Mouse (Mus musculus) MEL (cell line): ENCODE measurements around the gene Gpr146. TPM values are rescaled to one million over a fixed set of nuclear protein-coding genes. Genes with fewer than 3 reads are reported as not detected.

ENCODE experiments used
- DNase-seq: peaks from one replicate; pipeline ENCODE4 v3.0.0; 2011; ENCODE audit warnings: low read depth, low spot score
- H3K27ac ChIP-seq: 2 replicates; pipeline ENCODE4 v1.5.1; 2012; ENCODE audit warnings: low read depth, mild to moderate bottlenecking, control low read depth, low read length, moderate library complexity; ENCODE audit not compliant: control insufficient read depth
- H3K27me3 ChIP-seq, 2 experiments: fragments of 150-350 bp in 1 of 2; sonication (generic) in 1 of 2; 2 replicates each; pipeline ENCODE4 v1.6.1; 2012; ENCODE audit warnings: low read length in 2 of 2, mild to moderate bottlenecking in 2 of 2, improper control_type of control experiment in 1 of 2, moderate library complexity in 1 of 2; ENCODE audit not compliant: insufficient read depth in 2 of 2, control insufficient read depth in 1 of 2
- H3K36me3 ChIP-seq, 2 experiments: 2 replicates each; pipeline ENCODE4 v1.6.1; 2012 to 2014; ENCODE audit warnings: low read length in 2 of 2, improper control_type of control experiment in 1 of 2, inconsistent platforms in 1 of 2, mild to moderate bottlenecking in 1 of 2; ENCODE audit not compliant: insufficient read depth in 2 of 2, control insufficient read depth in 1 of 2
- H3K4me1 ChIP-seq, 2 experiments: fragments of 150-350 bp in 1 of 2; sonication (generic) in 1 of 2; 2 replicates each; pipeline ENCODE4 v1.6.1; 2012; ENCODE audit warnings: low read length in 2 of 2, improper control_type of control experiment in 1 of 2, mild to moderate bottlenecking in 1 of 2; ENCODE audit not compliant: insufficient read depth in 2 of 2, control insufficient read depth in 1 of 2
- H3K4me3 ChIP-seq, 2 experiments: fragments of 150-350 bp in 1 of 2; sonication (generic) in 1 of 2; 2 replicates each; pipeline ENCODE4 v1.5.1; 2012; ENCODE audit warnings: low read depth in 2 of 2, low read length in 2 of 2, mild to moderate bottlenecking in 2 of 2, moderate library complexity in 2 of 2, control low read depth in 1 of 2, improper control_type of control experiment in 1 of 2; ENCODE audit not compliant: control insufficient read depth in 1 of 2, insufficient read depth in 1 of 2
- H3K79me2 ChIP-seq: 2 replicates; pipeline ENCODE4 v1.6.1; 2012; ENCODE audit warnings: mild to moderate bottlenecking, low read length, moderate library complexity; ENCODE audit not compliant: control insufficient read depth, poor library complexity, insufficient read depth
- H3K9ac ChIP-seq: 2 replicates; pipeline ENCODE4 v1.6.1; 2012; ENCODE audit warnings: low read depth, mild to moderate bottlenecking, control low read depth, low read length, moderate library complexity; ENCODE audit not compliant: control insufficient read depth, poor library complexity, severe bottlenecking
- H3K9me3 ChIP-seq: fragments of 150-350 bp; sonication (generic); replicated peaks from 2 replicates; pipeline ENCODE4 v1.6.1; 2012; ENCODE audit warnings: mild to moderate bottlenecking, low read length, improper control_type of control experiment, moderate library complexity; ENCODE audit not compliant: insufficient read depth
- CHD1 ChIP-seq: IDR thresholded peaks from 2 replicates; pipeline ENCODE4 v1.6.1; 2012; ENCODE audit warnings: low read depth, mild to moderate bottlenecking, inconsistent platforms, low read length, improper control_type of control experiment
- CTCF ChIP-seq, 3 experiments: IDR thresholded peaks in 2 of 3; conservative IDR thresholded peaks in 1 of 3; 2 replicates each; pipeline ENCODE4 v1.5.1; 2011 to 2012; ENCODE audit warnings: low read length in 3 of 3, low read depth in 2 of 3, mild to moderate bottlenecking in 2 of 3, improper control_type of control experiment in 1 of 3, inconsistent platforms in 1 of 3, mixed read lengths in 1 of 3, moderate library complexity in 1 of 3; ENCODE audit not compliant: control insufficient read depth in 1 of 3, insufficient read depth in 1 of 3, poor library complexity in 1 of 3, severe bottlenecking in 1 of 3
- HCFC1 ChIP-seq: IDR thresholded peaks from 2 replicates; pipeline ENCODE4 v1.6.1; 2012; ENCODE audit warnings: low read depth, mild to moderate bottlenecking, inconsistent platforms, low read length, improper control_type of control experiment, moderate library complexity
- KAT2A ChIP-seq: conservative IDR thresholded peaks from 2 replicates; pipeline ENCODE4 v1.6.1; 2012; ENCODE audit warnings: low read depth, low read length, improper control_type of control experiment, inconsistent platforms
- MAFK ChIP-seq: IDR thresholded peaks from 2 replicates; pipeline ENCODE4 v1.6.1; 2011; ENCODE audit warnings: low read depth, mild to moderate bottlenecking, low read length, improper control_type of control experiment, borderline replicate concordance
- MAX ChIP-seq: IDR thresholded peaks from 2 replicates; pipeline ENCODE4 v1.6.1; 2011; ENCODE audit warnings: low read length, improper control_type of control experiment
- MXI1 ChIP-seq: IDR thresholded peaks from 2 replicates; pipeline ENCODE4 v1.6.1; 2011; ENCODE audit warnings: mild to moderate bottlenecking, low read depth, low read length, improper control_type of control experiment
- NELFE ChIP-seq: IDR thresholded peaks from 2 replicates; pipeline ENCODE4 v1.6.1; 2011; ENCODE audit warnings: low read depth, low read length, improper control_type of control experiment
- POLR2A ChIP-seq, 2 experiments: IDR thresholded peaks; 2 replicates each; pipeline ENCODE4 v1.6.1; 2011 to 2012; ENCODE audit warnings: low read length in 2 of 2, mild to moderate bottlenecking in 2 of 2, control low read depth in 1 of 2, improper control_type of control experiment in 1 of 2, low read depth in 1 of 2, moderate library complexity in 1 of 2; ENCODE audit not compliant: control insufficient read depth in 1 of 2, insufficient read depth in 1 of 2, poor library complexity in 1 of 2
- RCOR1 ChIP-seq: IDR thresholded peaks from 2 replicates; pipeline ENCODE4 v1.6.1; 2012; ENCODE audit warnings: low read depth, mild to moderate bottlenecking, inconsistent platforms, low read length, improper control_type of control experiment
- TAL1 ChIP-seq: IDR thresholded peaks from 2 replicates; pipeline ENCODE4 v1.6.1; 2012; ENCODE audit warnings: mild to moderate bottlenecking, inconsistent platforms, low read length, moderate library complexity, mixed read lengths
- UBTF ChIP-seq: IDR thresholded peaks from 2 replicates; pipeline ENCODE4 v1.6.1; 2012; ENCODE audit warnings: low read depth, mild to moderate bottlenecking, inconsistent platforms, low read length, improper control_type of control experiment, moderate library complexity, borderline replicate concordance; ENCODE audit not compliant: insufficient read depth
- USF1 ChIP-seq: IDR thresholded peaks from 2 replicates; pipeline ENCODE4 v1.6.1; 2014; ENCODE audit warnings: low read depth, mild to moderate bottlenecking, inconsistent platforms, low read length, improper control_type of control experiment, moderate library complexity
- ZC3H11A ChIP-seq: IDR thresholded peaks from 2 replicates; pipeline ENCODE4 v1.6.1; 2012; ENCODE audit warnings: low read depth, mild to moderate bottlenecking, inconsistent platforms, low read length, improper control_type of control experiment
- ZKSCAN1 ChIP-seq: IDR thresholded peaks from 2 replicates; pipeline ENCODE4 v1.6.1; 2012; ENCODE audit warnings: low read depth, mild to moderate bottlenecking, inconsistent platforms, low read length, improper control_type of control experiment, moderate library complexity
- ZNF384 ChIP-seq: IDR thresholded peaks from 2 replicates; pipeline ENCODE4 v1.6.1; 2012; ENCODE audit warnings: low read depth, mild to moderate bottlenecking, inconsistent platforms, low read length, improper control_type of control experiment
- polyA plus RNA-seq, 2 experiments: library from polyadenylated mRNA; stranded (reverse) in 1 of 2; unstranded in 1 of 2; fragments of >175 nt in 1 of 2; fragments of >200 nt in 1 of 2; gene quantifications; 2 replicates each; pipeline versions ENCODE4 v1.2.1 to v1.2.4; 2012; ENCODE audit warnings: low replicate concordance in 2 of 2, low read depth in 1 of 2; ENCODE audit not compliant: insufficient read length in 2 of 2, insufficient read depth in 1 of 2, missing spikeins in 1 of 2
- total RNA-seq: library from RNA; depleted of rRNA; stranded (reverse); fragments of 300-350 nt; gene quantifications from 2 replicates; pipeline ENCODE4 v1.2.3, GENCODE M21; 2012

The Gpr146 gene
- total and polyA plus RNA-seq, 3 experiments, result 0.92 to 4.5 TPM; not detected in 1

DNA sequence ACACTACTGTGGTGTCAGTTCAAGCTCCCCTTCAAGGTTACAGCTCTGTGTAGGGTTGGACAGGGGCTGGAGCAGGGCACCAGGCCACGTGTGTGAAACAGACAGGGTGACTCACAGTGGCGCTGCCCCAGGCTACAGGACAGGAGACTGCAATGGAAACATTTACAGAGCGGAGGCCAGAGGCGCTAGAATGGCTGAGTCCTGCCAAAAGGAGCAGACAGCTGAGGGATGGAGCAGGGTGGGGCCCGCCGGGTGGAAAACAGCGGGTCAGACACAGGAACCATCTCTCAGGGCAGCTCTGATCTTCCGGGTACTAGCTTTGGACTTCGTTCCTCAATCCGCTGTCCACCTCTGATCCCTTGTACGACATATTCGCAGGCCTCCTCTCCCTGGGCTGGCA is 31.9 kb downstream of the Gpr146 start:
- H3K36me3 ChIP-seq, result no peaks in the 10 kb centered on the region
- no peak for TF ChIP-seq ZKSCAN1
- TF ChIP-seq, all 39 proteins: peak for 0
- no peak overlapping the region for H3K9ac ChIP-seq
- no peak for DNase-seq
- H3K9me3 ChIP-seq, result no peaks in the 10 kb centered on the region
- no peaks in the 10 kb centered on the region for H3K79me2 ChIP-seq
- H3K27ac ChIP-seq, result no peak overlapping the region
- H3K4me3 ChIP-seq, result no peak overlapping the region
- H3K27me3 ChIP-seq, result no peaks in the 10 kb centered on the region
- H3K4me1 ChIP-seq, result peaks cover 0 to 3% of the 10 kb centered on the region in 2 experiments; a peak in 1 of 4 replicates

DNA sequence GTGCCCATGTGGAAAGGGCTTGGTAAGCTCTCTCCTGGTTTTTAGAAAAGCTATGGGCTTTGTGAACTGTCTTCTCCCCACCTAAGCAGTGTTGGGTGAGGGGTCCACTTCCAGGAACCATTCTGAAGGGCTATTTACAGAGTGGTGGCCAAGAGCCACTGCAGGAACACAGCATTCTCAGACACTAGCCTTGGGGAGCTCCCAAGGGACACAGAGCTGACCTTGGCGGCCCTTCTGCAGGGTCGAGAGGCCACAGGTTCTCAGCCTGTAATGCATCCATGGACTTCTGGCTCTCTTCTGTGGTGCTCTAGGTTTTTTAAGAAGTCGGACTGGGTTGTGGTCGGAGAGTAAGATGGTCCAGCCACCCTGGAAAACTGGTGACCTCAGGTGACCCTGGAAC is 32.6 kb downstream of the Gpr146 start:
- H3K27ac ChIP-seq, result no peak overlapping the region

DNA sequence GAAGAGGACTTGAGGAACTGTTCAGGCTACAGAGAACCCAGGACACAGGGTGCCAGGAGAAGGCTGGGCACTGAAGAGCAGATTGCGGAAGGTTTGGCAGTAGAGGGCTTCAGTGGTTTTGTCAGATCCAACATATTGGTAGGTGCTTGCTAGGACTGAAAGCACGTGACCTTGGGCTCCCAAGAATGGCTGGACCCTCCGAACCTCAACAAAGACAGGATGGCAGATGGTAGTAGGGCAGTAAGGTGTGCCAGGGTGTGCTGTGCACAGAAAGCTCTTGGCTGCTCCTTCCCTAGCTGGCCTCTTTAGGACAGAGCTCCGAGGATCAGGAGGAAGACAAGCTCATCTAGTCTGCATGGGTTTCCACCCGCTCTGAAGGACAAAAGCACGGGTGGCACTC is 33.6 kb downstream of the Gpr146 start:
- Histone ChIP-seq H3K27me3 (no peaks in the 10 kb centered on the region), H3K4me3 (no peak overlapping the region), H3K9me3 (no peaks in the 10 kb centered on the region), H3K36me3 (no peaks in the 10 kb centered on the region), H3K79me2 (no peaks in the 10 kb centered on the region), H3K27ac (no peak overlapping the region), H3K4me1 (no peaks in the 10 kb centered on the region), H3K9ac (no peak overlapping the region)
- TF ChIP-seq ZKSCAN1 (no peak), ZNF384 (no peak)
- no peak for DNase-seq

More for the DNA sequence above, 32.6 kb downstream of the Gpr146 start:
- TF ChIP-seq ZC3H11A, result no peak
- no peak for TF ChIP-seq USF1
- TF ChIP-seq POLR2A (IDR thresholded peaks at IDR 0.05; ENCODE audit: control insufficient read depth in 1 of 2, insufficient read depth in 1 of 2, low read depth in 1 of 2, low read length in 2 of 2, poor library complexity in 1 of 2), result no peak
- no peak for TF ChIP-seq CHD1
- TF ChIP-seq MAFK, result no peak
- TF ChIP-seq KAT2A, result no peak
- no peak for TF ChIP-seq CTCF (IDR thresholded peaks at IDR 0.05 in 2 of 3, conservative IDR thresholded peaks at IDR 0.05 in 1 of 3; ENCODE audit: control insufficient read depth in 1 of 3, insufficient read depth in 1 of 3, low read depth in 2 of 3, low read length in 3 of 3, poor library complexity in 1 of 3, severe bottlenecking in 1 of 3)
- no peak for TF ChIP-seq NELFE
- TF ChIP-seq ZKSCAN1, result no peak
- no peak for TF ChIP-seq TAL1
- no peak for TF ChIP-seq UBTF
- no peak for TF ChIP-seq MAX
- no peak for TF ChIP-seq MXI1
- TF ChIP-seq HCFC1, result no peak
- TF ChIP-seq ZNF384, result no peak
- no peak for TF ChIP-seq RCOR1
- Histone ChIP-seq H3K79me2 (no peaks in the 10 kb centered on the region), H3K36me3 (no peaks in the 10 kb centered on the region), H3K27me3 (no peaks in the 10 kb centered on the region), H3K9ac (no peak overlapping the region), H3K4me3 (no peak overlapping the region), H3K9me3 (no peaks in the 10 kb centered on the region), H3K4me1 (peaks cover 0 to under 1% of the 10 kb centered on the region in 2 experiments; a peak in 1 of 4 replicates)
- no peak for DNase-seq
